Mouse (Mus musculus) adrenal gland, adult 2 months (tissue): Measurements from ENCODE around the gene Nfam1. TPM values are rescaled to one million over a fixed set of nuclear protein-coding genes. Genes with fewer than 3 reads are reported as not detected.

ENCODE experiments used
- DNase-seq: peaks from one replicate; pipeline ENCODE4 v3.0.0; 2021
- polyA plus RNA-seq: library from polyadenylated mRNA; depleted of rRNA; stranded (reverse); fragments of >200 nt; gene quantifications from 2 replicates; pipeline ENCODE4 v1.2.3, GENCODE M21; 2012
- total RNA-seq, 2 experiments: library from RNA; stranded (reverse); gene quantifications; 2 replicates each; pipeline ENCODE4 v1.2.3; 2021

Gene Nfam1
- total and polyA plus RNA-seq, 3 experiments, result 2.9 to 3.8 (median 3.6) TPM

DNA sequence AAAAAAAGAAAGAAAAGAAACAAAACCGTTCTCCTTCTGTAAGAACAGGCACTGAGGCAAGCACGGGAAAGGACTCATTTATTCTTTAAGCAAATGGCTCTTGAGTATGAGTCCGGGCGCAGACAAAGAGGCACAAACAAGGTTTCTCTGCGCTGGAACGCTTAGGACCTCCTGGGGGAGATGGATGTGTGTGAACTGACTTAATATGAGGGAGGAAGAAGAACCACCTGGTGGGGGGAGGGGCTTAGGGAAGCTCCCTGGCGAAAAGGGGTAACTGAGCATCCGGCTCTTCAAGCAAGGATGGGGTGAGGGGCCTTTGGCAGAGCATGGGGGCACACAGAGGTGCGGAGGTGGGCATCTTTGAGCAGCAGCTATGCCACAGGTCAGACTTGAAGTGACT, 40.2 kb downstream of the Nfam1 start:
- no peak for DNase-seq

- DNase-seq, result no peak
Measured at GRCm38 (mm10) chr15:82992079-82992783, 40.9 kb downstream of the Nfam1 start.

DNA sequence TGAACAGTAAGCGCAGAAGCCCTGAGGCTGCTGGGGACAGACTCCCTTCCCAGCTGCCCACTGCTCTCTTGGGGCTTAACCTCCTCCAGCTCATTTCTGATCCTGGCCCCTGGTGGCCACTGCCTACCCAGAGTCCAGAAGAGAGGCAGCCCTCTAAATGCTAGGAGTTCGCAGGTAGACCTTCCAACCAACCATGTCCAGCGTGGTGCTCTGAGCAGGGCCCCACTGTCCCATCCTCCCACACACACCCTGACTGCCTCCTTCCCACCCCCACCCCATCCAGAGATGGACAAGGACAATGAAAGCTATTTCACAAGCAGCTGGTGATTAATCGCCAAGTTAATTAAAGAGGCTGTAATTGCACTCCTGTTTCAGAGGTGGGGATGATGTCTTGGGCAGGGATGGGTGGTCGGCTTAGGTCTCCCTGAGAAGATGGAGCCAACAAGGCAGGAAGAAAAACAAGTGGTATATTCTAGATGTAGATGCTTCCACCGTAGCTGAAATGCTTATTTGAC, 43.9 kb downstream of the Nfam1 start:
- no peak for DNase-seq

DNA sequence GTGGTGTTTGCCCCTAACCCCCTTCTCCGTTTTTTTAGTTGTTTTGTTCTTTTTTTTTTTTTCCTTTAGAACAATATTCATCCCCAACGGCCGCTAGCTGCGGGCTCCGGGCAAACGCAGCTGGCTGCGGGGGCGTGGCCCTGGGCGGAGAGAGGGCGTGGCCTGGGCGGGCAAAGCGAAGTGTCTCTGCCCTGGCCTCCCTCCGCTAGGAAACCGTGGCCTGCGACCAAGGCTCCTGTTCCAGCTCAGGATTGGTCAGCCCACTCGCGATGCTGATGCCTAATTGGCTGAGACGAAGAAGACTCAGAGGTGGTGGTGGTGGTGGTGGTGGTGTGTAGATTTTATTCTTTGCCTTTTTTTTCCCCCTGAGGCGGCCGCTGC, 45.4 kb downstream of the Nfam1 start, which contains the start of gene Tcf20:
Gene Tcf20 (minus strand): TSS at position 141 of the 381 bp plus-strand sequence.
- DNase-seq, result peak; percentile 99

GRCm38 (mm10) chr15:82987014-82987731, 45.9 kb downstream of the Nfam1 start:
- DNase-seq, result no peak

DNA sequence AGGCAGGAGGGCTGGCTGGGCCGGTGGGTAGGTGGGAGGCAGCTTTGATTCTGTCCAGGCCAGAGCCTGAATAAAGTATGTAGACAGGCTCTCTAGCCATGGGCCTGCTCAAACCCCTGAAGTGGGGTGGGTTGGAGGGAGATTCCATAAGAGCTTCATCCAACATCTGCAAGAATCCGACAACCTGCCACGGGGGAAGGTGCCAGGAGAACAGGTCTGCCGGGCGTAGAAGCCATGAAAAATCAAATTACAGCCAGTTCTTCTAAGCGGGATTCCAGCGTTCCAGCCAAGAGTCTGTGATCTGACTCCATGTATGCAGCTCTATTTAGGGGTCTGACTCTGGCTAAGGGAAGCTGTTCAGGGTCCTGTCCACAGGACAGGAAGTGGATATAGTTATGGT, 48.5 kb downstream of the Nfam1 start:
- DNase-seq, result no peak

GRCm38 (mm10) chr15:82984097-82984496, 49.0 kb downstream of the Nfam1 start:
- no peak for DNase-seq

DNA sequence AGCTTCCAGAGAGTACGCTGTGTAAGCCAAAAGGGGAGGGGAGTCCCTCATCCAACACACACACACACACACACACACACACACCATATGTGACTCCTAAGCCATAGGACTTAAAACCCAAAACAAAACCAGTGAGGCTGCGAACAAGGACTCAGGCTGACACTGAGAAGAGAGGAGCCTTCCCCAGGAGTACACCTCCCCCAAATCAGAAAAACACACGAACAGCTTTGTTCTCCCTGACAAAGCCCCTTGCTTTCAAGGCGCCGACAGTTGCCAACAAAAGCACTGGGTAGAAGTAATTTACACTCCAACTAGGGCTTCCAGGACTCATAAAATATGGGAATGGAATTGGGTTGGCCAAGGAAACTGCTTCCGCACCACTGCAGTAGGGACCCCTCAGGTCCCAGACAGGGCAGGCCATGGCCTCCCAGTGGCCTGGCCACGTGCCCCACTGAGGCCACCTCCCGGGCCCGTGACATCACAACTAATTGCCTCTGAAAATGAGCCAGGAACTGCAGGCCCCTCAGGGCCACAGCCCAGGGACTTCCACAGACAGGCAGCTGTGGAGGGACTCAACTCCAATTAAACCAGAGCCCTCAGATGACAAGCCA, 49.6 kb downstream of the Nfam1 start:
- DNase-seq, result peak; percentile 65

DNA sequence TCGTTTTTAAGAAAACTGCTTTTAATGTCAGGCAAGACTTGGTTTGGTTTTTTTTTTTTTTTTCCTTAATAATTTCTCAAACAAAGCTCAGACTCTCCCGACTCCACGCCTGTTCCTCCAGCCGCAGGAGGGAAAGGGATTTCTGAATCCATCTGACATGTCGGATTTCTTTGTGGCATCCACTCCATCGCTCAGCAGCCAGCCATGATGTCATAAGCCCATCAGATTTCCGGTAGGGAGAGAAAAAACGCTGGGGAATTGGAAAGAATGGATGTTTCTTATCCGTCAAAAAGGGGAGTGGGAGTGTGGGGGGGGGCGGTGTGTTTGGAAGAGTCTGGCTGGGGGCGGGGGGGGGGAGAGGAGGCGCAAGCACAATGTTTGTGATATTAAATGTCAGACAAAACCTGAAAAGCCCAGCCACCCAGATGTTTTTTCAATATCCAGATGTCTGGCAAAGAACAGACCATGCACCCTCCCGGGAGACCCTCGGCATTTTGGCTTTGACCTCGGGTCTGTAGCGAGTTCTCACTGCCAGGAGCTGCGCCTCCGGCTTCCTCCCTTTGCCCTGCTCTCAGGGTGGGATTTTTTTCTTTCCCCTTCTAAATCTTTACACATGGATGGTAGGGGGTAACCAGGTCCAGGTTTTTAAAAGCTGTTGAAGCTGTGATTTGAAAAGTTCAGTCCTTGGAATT, 50.2 kb downstream of the Nfam1 start:
- DNase-seq, result no peak

DNA sequence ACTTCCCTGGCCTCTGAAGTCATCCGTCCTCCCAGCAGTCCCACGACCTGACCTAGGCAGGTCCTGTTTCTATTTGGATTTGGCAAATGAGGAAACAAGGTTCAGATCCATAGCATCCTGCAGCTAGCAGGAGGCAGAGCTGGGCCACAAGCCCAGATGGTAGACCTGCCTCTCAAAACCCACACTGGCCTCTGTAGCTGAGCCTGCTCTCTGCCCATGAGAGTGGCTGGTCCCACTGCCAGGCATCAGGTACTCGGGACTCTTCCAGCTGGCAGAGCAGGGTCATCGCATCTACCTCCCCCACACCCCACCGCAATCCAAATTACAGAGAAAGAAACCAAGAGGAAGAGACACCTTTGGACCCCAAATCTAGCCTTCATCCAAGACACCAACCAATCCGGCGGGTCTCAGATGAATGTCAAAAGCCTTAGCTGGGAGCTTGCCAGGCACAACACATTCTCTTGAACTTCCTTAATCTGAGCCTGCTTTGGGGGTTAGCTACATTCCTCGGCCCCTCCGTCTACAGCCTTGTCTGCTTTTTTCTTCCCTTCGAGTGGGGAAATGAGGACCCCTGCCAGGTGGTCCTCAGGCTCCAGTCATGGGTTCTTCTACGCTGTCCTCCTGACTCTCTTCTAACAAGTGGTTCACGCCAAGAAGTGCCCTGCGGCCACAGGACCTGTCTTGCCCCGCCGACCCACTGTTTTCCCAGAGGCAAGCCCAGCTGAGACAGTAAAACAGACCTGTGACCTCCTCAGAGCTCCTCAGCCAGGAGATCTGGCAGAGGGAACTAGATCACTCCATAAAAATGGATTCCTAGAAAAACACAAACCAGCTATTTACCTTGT, 51.2 kb downstream of the Nfam1 start:
- no peak for DNase-seq

GRCm38 (mm10) chr15:82979531-82979930, 53.6 kb downstream of the Nfam1 start:
- DNase-seq, result no peak

DNA sequence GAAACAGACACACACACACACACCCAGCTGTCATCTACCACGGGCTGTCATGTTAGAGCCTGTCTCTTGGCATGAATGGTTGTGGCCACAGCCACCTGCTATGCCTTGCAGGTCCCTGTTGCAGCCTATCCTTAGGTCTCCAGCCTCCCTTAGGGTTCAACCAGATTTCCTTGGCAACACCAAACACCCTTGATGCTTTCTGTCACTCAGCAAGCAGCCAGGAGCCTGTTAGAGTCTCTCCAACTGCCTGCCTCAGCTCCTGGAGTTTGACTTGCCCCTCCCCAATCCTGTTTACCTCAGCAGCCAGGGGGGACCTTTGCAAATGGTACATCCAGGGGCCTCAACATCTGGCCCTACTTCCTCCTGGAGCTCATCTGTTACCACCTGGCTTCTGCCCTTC, 58.6 kb downstream of the Nfam1 start:
- no peak for DNase-seq

GRCm38 (mm10) chr15:82969206-82969721, 63.8 kb downstream of the Nfam1 start:
- DNase-seq, result peak; percentile 74

DNA sequence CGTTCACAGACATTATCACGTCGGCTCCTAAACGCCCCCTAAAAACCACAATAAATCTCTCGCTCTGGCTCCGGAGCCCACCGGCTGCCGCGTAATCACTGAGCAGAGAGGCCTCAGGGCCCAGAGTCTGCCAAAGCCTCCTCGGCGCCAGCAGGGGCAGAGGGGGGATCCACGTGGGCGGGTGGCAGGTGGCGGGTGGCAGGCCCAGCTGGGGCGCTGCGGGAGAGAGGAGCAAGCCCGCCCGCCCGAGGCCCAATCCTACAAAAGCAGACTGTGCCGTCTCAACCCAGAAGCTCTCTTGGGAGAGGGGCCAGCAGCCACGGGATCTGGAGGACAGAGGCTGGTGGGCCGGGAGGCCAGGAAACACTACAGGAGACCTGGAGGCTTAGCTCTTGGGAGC, 64.7 kb downstream of the Nfam1 start:
- DNase-seq, result no peak

GRCm38 (mm10) chr15:82967947-82968346, 65.2 kb downstream of the Nfam1 start:
- DNase-seq, result no peak

DNA sequence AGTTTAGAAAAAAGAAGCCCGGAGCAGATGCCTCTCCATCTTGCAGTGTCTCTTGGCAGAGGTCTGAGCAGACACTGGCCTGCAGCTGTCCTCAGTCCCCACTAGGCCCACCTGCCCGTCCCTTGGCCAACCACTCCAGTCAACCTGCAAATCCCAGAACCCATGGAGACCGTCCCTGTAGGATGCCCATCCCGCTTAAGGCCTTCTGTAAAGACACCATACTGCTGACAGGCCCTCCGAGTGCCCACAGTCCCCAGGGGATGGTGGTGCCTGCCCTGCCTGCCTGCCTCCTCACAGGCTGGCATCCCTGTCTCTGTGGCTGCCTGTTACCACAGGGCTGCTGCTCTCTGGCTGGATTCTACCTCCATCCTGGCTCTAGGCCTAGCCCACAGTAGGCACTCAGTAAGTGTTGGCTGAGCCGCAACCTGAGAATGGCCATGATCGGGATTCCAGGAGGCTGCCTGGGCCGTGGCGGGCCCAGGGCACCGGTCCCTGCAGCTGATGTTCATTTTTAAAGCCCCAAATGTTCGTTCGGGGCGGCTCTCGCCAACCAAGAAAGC, 68.8 kb downstream of the Nfam1 start:
- no peak for DNase-seq

DNA sequence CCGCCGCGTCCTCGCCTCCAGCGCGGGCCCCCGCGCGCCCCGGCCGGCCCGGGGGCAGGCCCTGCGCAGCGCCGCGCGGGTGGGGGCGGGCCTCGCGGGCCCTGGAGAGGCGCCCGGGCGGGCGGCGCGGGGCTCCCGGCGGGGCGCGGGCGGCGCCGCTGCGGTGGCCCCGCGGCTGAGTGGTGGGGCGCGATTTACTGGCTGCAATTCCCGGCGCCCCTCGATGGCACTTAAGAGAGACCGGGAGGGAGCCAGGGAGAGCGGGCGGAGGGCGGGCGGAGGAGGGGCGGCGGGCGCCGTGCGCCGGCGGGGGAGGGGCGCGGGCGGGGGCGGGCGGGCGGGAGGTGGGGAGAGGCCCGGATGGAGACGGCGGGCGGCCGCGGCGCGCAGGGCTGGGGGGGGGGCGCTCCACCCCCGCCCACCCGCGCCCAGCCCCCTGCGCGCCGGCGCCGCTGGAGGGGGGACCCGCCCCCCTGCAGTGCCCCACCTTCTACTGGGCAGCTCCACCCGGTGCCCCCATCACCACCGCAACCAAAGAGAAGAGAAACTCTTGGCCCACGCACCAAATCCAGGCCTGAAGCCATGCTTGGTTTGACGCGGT, 69.5 kb downstream of the Nfam1 start:
- DNase-seq, result peak; percentile 41

GRCm38 (mm10) chr15:82963090-82963489, 70.0 kb downstream of the Nfam1 start:
- peak; percentile 30 for DNase-seq

DNA sequence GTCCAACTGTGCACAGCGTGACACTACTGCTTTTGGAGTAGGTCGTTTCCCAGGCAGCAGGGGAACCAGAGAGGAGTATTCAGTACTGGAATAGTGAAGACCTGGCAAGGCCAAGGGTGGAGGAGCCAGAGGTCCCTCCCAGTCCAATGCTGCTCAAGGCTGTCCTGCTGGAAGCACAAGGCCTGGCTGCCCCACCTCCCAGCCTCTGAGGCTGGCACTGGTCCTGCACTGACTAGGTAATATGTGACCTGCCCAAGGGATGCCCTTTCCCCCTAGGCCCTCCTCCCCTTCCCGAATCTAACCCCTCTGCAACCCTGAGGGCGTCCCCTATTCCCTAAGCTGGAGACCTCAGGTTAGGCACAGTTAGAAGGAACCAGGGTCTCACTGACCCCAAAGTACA, 70.6 kb downstream of the Nfam1 start:
- peak; percentile 79 for DNase-seq

GRCm38 (mm10) chr15:82960786-82961561, 72.1 kb downstream of the Nfam1 start:
- no peak for DNase-seq
